27 mouse cellular contexts compared by ENCODE assay signal in genomic region chr8:61692866-61693265, GRCm38 (mm10).
DNase-seq lines count a peak whose midpoint lies in the region; ATAC-seq and TF ChIP-seq lines count a peak whose summit lies in the region.
"Had no signal": no experiment of that assay in that cellular context is flagged by ENCODE, and none has a peak within 500 bp of the region (broad histone marks: within the 10 kb centered on the region; RNA-seq: fewer than 3 reads in every experiment).

No protein-coding gene starts in this region.

- H3K79me2 ChIP-seq in myocyte (ENCODE audit: control insufficient read depth, insufficient read depth): no peaks in the 10 kb centered on the region

- no peaks in the 10 kb centered on the region for H3K9me3 ChIP-seq in forebrain, embryonic 13.5 days (replicated peaks)
- no peaks in the 10 kb centered on the region for H3K9me3 ChIP-seq in forebrain, embryonic 14.5 days (replicated peaks; ENCODE audit: control insufficient read depth, low read length)
- H3K9me3 ChIP-seq in hindbrain, embryonic 16.5 days (ENCODE audit: control insufficient read depth, low read length): no peaks in the 10 kb centered on the region
- no peaks in the 10 kb centered on the region for H3K9me3 ChIP-seq in hindbrain, embryonic 10.5 days
- no peaks in the 10 kb centered on the region for H3K9me3 ChIP-seq in limb, embryonic 10.5 days (replicated peaks)
- H3K9me3 ChIP-seq: embryonic facial prominence, embryonic 10.5 days; embryonic facial prominence, embryonic 12.5 days; forebrain, embryonic 15.5 days; G1E had no signal

- no peaks in the 10 kb centered on the region for H3K27me3 ChIP-seq in forebrain, embryonic 13.5 days
- H3K27me3 ChIP-seq in forebrain, embryonic 14.5 days (replicated peaks; ENCODE audit: control insufficient read depth, insufficient read depth, low read length): no peaks in the 10 kb centered on the region
- no peaks in the 10 kb centered on the region for H3K27me3 ChIP-seq in hindbrain, embryonic 16.5 days (replicated peaks; ENCODE audit: control insufficient read depth, insufficient read depth, low read length)
- no peaks in the 10 kb centered on the region for H3K27me3 ChIP-seq in hindbrain, embryonic 10.5 days (ENCODE audit: insufficient read depth, poor library complexity, severe bottlenecking)
- H3K27me3 ChIP-seq in limb, embryonic 10.5 days (ENCODE audit: low read depth, poor library complexity, severe bottlenecking): no peaks in the 10 kb centered on the region
- no peaks in the 10 kb centered on the region for H3K27me3 ChIP-seq in myocyte (ENCODE audit: control insufficient read depth, insufficient read depth, insufficient read length)
- H3K27me3 ChIP-seq: CH12.LX; embryonic facial prominence, embryonic 12.5 days; forebrain, embryonic 15.5 days; Patski had no signal

- ATAC-seq in forebrain, embryonic 13.5 days: peak; percentile 55; the same call in 1 of the 2 replicates
- no peak for ATAC-seq in forebrain, embryonic 14.5 days
- ATAC-seq in hindbrain, embryonic 16.5 days: 0 out of 2 replicates have a peak, but pooled peaks have one; percentile 34
- ATAC-seq: activated CD4-positive, CD25-positive, alpha-beta regulatory T cell, adult 4 months; CD4-positive, CD25-positive, alpha-beta regulatory T cell, adult 4 months; forebrain, postnatal 0 days; Patski had no signal

- H3K27ac ChIP-seq in forebrain, embryonic 13.5 days: no peak overlapping the region
- no peak overlapping the region for H3K27ac ChIP-seq in forebrain, embryonic 14.5 days (ENCODE audit: low read depth, low read length)
- no peak overlapping the region for H3K27ac ChIP-seq in hindbrain, embryonic 16.5 days (ENCODE audit: low read depth, low read length)
- H3K27ac ChIP-seq in hindbrain, embryonic 10.5 days: no peak overlapping the region
- peak overlapping the region; percentile 76; the same call in 1 of the 2 replicates for H3K27ac ChIP-seq in limb, embryonic 10.5 days
- H3K27ac ChIP-seq: embryonic facial prominence, embryonic 10.5 days; embryonic facial prominence, embryonic 12.5 days; forebrain, embryonic 15.5 days had no signal

- no peak overlapping the region for H3K4me2 ChIP-seq in forebrain, embryonic 13.5 days
- H3K4me2 ChIP-seq in forebrain, embryonic 14.5 days (ENCODE audit: low read length): no peak overlapping the region
- no peak overlapping the region for H3K4me2 ChIP-seq in hindbrain, embryonic 16.5 days (ENCODE audit: low read length)
- H3K4me2 ChIP-seq in myocyte (ENCODE audit: low read depth): no peak overlapping the region
- H3K4me2 ChIP-seq: embryonic facial prominence, embryonic 12.5 days; forebrain, embryonic 15.5 days had no signal

- peaks cover 10% of the 10 kb centered on the region; the same call in 1 of the 2 replicates for H3K4me1 ChIP-seq in forebrain, embryonic 13.5 days
- H3K4me1 ChIP-seq in forebrain, embryonic 14.5 days (ENCODE audit: control insufficient read depth, insufficient read depth, low read length): no peaks in the 10 kb centered on the region; the same call in 1 of the 2 replicates
- H3K4me1 ChIP-seq in hindbrain, embryonic 16.5 days (ENCODE audit: control insufficient read depth, insufficient read depth, low read depth, low read length): peaks cover 2% of the 10 kb centered on the region; the same call in 1 of the 2 replicates
- H3K4me1 ChIP-seq in hindbrain, embryonic 10.5 days (replicated peaks): peaks cover 4% of the 10 kb centered on the region; the same call in 1 of the 2 replicates
- peaks cover 39% of the 10 kb centered on the region for H3K4me1 ChIP-seq in limb, embryonic 10.5 days
- H3K4me1 ChIP-seq: forebrain, embryonic 15.5 days had no signal

- H3K4me3 ChIP-seq in forebrain, embryonic 13.5 days: no peak overlapping the region
- H3K4me3 ChIP-seq in forebrain, embryonic 14.5 days (ENCODE audit: low read depth, low read length): no peak overlapping the region
- H3K4me3 ChIP-seq in hindbrain, embryonic 16.5 days (ENCODE audit: low read length): no peak overlapping the region
- no peak overlapping the region for H3K4me3 ChIP-seq in hindbrain, embryonic 10.5 days
- H3K4me3 ChIP-seq in limb, embryonic 10.5 days: no peak overlapping the region
- no peak overlapping the region for H3K4me3 ChIP-seq in myocyte
- H3K4me3 ChIP-seq: embryonic facial prominence, embryonic 10.5 days; embryonic facial prominence, embryonic 12.5 days; forebrain, embryonic 15.5 days had no signal

- no peak for TF ChIP-seq POLR2A in myocyte (IDR thresholded peaks at IDR 0.05; ENCODE audit: insufficient read length, low read depth)

- no peak overlapping the region for H3ac ChIP-seq in myocyte (ENCODE audit: control insufficient read depth, insufficient read length)

- 24% methylated on average over 4 of the region's 4 CpGs for WGBS in forebrain, embryonic 13.5 days
- 15% methylated on average over 4 of the region's 4 CpGs for WGBS in forebrain, embryonic 14.5 days
- 62% methylated on average over 4 of the region's 4 CpGs for WGBS in hindbrain, embryonic 16.5 days
- 82% methylated on average over 4 of the region's 4 CpGs for WGBS in hindbrain, embryonic 10.5 days
- WGBS in limb, embryonic 10.5 days: 66% methylated on average over 4 of the region's 4 CpGs

- no peaks in the 10 kb centered on the region for H3K36me3 ChIP-seq in forebrain, embryonic 13.5 days (ENCODE audit: poor library complexity, severe bottlenecking)
- H3K36me3 ChIP-seq in forebrain, embryonic 14.5 days (ENCODE audit: control insufficient read depth, insufficient read depth, low read length): no peaks in the 10 kb centered on the region
- no peaks in the 10 kb centered on the region for H3K36me3 ChIP-seq in hindbrain, embryonic 16.5 days (ENCODE audit: control insufficient read depth, insufficient read depth, low read length)
- no peaks in the 10 kb centered on the region for H3K36me3 ChIP-seq in hindbrain, embryonic 10.5 days
- H3K36me3 ChIP-seq in limb, embryonic 10.5 days: no peaks in the 10 kb centered on the region
- no peaks in the 10 kb centered on the region for H3K36me3 ChIP-seq in myocyte (ENCODE audit: control insufficient read depth, insufficient read depth)
- H3K36me3 ChIP-seq: embryonic facial prominence, embryonic 10.5 days; embryonic facial prominence, embryonic 12.5 days; forebrain, embryonic 15.5 days; G1E had no signal

- DNase-seq in forebrain, embryonic 14.5 days (ENCODE audit: low spot score): no peak
- DNase-seq in hindbrain, embryonic 10.5 days (ENCODE audit: low spot score): no peak
- DNase-seq in limb, embryonic 10.5 days (ENCODE audit: low spot score): no peak
- no peak for DNase-seq in gastrocnemius, adult 8-10 months (ENCODE audit: low spot score in 2 of 2)
- DNase-seq in embryo, embryonic 11 days: no peak
- DNase-seq: adrenal gland, adult 8-10 months; adrenal gland, postnatal 14 days; adrenal gland, postnatal 36 days; B cell, adult 2 months; cerebellum, adult 11 months; cerebellum, adult 18-20 months; cerebellum, adult 8-10 months; cerebellum, adult 9-11 months; cerebellum, postnatal 14 days; cerebellum, postnatal 36 days; forebrain, postnatal 0 days had no signal

- no peak overlapping the region for H3K9ac ChIP-seq in forebrain, embryonic 13.5 days
- no peak overlapping the region for H3K9ac ChIP-seq in forebrain, embryonic 14.5 days (ENCODE audit: low read length)
- no peak overlapping the region for H3K9ac ChIP-seq in hindbrain, embryonic 16.5 days (ENCODE audit: low read depth, low read length)
- H3K9ac ChIP-seq: embryonic facial prominence, embryonic 12.5 days; forebrain, embryonic 15.5 days; forebrain, postnatal 0 days had no signal

TF ChIP-seq in myocyte, 11 proteins besides CTCF, POLR2A, EP300 and RAD21:
- TF ChIP-seq MYOD1 (IDR thresholded peaks at IDR 0.05; ENCODE audit: control insufficient read depth in 1 of 3, insufficient read length in 2 of 3, low read depth in 2 of 3) (peak in 2 of 3 experiments; percentile 44 to 47), TCF3 (IDR thresholded peaks at IDR 0.05; ENCODE audit: insufficient read length, low read depth) (no peak), TCF12 (IDR thresholded peaks at IDR 0.05; ENCODE audit: insufficient read depth, poor library complexity, severe bottlenecking) (peak; percentile 15), CEBPB (IDR thresholded peaks at IDR 0.05; ENCODE audit: insufficient read depth, poor library complexity, severe bottlenecking) (no peak), USF1 (IDR thresholded peaks at IDR 0.05; ENCODE audit: low read depth) (no peak), E2F4 (IDR thresholded peaks at IDR 0.05; ENCODE audit: insufficient read depth) (no peak), POLR2AphosphoS2 (IDR thresholded peaks at IDR 0.05; ENCODE audit: insufficient read length, low read depth) (no peak), MYOG (IDR thresholded peaks at IDR 0.05; ENCODE audit: control insufficient read depth in 1 of 3, insufficient read depth in 1 of 3, insufficient read length in 2 of 3, low read depth in 2 of 3) (peak in 1 of 3 experiments; percentile 62), MAX (IDR thresholded peaks at IDR 0.05; ENCODE audit: low read depth) (no peak), SRF (IDR thresholded peaks at IDR 0.05; ENCODE audit: control insufficient read depth, insufficient read length, low read depth) (no peak), REST (IDR thresholded peaks at IDR 0.05; ENCODE audit: insufficient read depth, insufficient read length) (no peak)
TF ChIP-seq in myocyte: peak in this region for 3.
